Mouse (Mus musculus) hindbrain, postnatal 0 days (tissue): ENCODE data around the gene Zfp809. TPM values are rescaled to one million over a fixed set of nuclear protein-coding genes. Genes with fewer than 3 reads are reported as not detected.

Experiments
- ATAC-seq: fragments of 200-750 bp; cut with Nextera tagmentation; 2 replicates; pipeline ENCODE4 v1.8.0; 2017; ENCODE audit warnings: mild to moderate bottlenecking, moderate TSS enrichment, moderate library complexity
- DNase-seq: peaks from one replicate; pipeline ENCODE4 v3.0.0-alpha.2; 2015; ENCODE audit warnings: low spot score
- H3K27ac ChIP-seq: fragments of 300-500 bp; sonication (generic); 2 replicates; pipeline ENCODE4 v1.5.1; 2014; ENCODE audit warnings: mild to moderate bottlenecking
- H3K27me3 ChIP-seq: fragments of 300-500 bp; sonication (generic); 2 replicates; pipeline ENCODE4 v1.6.1; 2014; ENCODE audit warnings: low read length, mixed read lengths; ENCODE audit not compliant: insufficient read depth
- H3K36me3 ChIP-seq: fragments of 300-500 bp; sonication (generic); 2 replicates; pipeline ENCODE4 v1.6.1; 2014; ENCODE audit warnings: low read length, mixed read lengths; ENCODE audit not compliant: insufficient read depth
- H3K4me1 ChIP-seq: fragments of 300-500 bp; sonication (generic); 2 replicates; pipeline ENCODE4 v1.6.1; 2014; ENCODE audit warnings: antibody characterized with exemption, low read length, mixed read lengths; ENCODE audit not compliant: insufficient read depth
- H3K4me2 ChIP-seq: fragments of 300-500 bp; sonication (generic); 2 replicates; pipeline ENCODE4 v1.6.1; 2014; ENCODE audit warnings: low read depth, mild to moderate bottlenecking, low read length, moderate library complexity, mixed read lengths
- H3K4me3 ChIP-seq: fragments of 300-500 bp; sonication (generic); 2 replicates; pipeline ENCODE4 v1.5.1; 2014; ENCODE audit warnings: low read length
- H3K9ac ChIP-seq: fragments of 300-500 bp; sonication (generic); replicated peaks from 2 replicates; pipeline ENCODE4 v1.6.1; 2014; ENCODE audit warnings: mild to moderate bottlenecking, low read length, moderate library complexity, mixed read lengths
- H3K9me3 ChIP-seq: fragments of 300-500 bp; sonication (generic); 2 replicates; pipeline ENCODE4 v1.6.1; 2016; ENCODE audit warnings: low read length, mixed read lengths
- CTCF ChIP-seq: IDR thresholded peaks from 2 replicates; pipeline ENCODE4 v1.5.1; 2016; ENCODE audit warnings: antibody characterized with exemption, control low read depth, low read depth
- WGBS: fragments of 180-500 bp; shearing (Covaris S2); extraction: QIAGEN DNeasy Blood & Tissue Kit; methylation state at CpG from one replicate; pipeline ENCODE4 v1.1.7; 2014; 5-methylcytosine and 5-hydroxymethylcytosine counted together
- polyA plus RNA-seq: library from polyadenylated mRNA; unstranded; fragments of >200 nt; fragmentation: Nextera tagmentation; extraction: Ambion mirVana; gene quantifications from 2 replicates; pipeline ENCODE4 v1.2.1, GENCODE M21; 2015
- total RNA-seq: library from RNA; depleted of rRNA; stranded (reverse); fragments of >200 nt; gene quantifications from 2 replicates; pipeline ENCODE4 v1.2.3, GENCODE M21; 2014; rRNA removed

Gene Zfp809
- total RNA-seq, result 5.3 and 6.4 TPM in 2 replicates
- polyA plus RNA-seq, result 6.1 and 8.4 TPM in 2 replicates

DNA sequence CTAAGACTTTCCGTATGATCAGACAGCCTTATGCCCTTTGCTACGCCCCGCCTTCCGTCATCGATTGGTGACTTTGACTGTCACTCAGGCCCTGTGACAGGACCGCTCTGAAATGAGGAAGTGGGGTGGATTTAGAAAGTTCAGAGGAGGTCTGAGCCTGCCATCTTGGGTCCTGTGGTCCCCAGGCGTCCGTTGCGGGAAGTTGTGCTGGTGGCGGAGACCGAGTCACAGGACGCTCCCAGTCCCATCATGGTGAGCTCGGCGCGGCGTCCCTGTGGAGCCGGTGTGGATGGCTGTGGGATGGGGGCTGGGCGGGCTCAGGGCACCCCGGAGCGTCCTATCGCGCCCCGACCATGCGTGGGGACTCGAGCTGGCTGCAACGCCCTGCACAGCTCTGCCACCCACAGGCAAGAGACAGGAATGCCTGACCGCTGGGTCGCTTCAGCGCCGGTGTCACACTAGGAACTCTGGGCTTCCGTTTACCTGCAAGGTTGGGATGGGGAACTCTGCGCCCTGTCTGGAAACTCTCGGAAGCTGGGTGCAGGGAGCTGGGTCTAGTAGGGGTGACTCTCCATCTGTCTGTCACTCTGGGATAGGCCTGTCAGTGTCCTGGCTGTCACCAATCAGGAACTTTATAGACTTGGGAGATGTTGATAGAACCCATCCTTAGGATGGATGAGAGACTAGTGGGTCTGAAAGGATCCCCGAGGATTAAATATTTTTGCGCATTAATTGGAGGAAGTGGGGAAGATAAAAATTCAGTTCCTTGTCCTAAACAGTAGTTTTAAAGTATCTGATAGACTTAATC, at the start of gene Zfp809:
TSS of gene Zfp809 (plus strand) at position 134 of the 808 bp plus-strand sequence.
- DNase-seq, result peak; percentile 97
- Histone ChIP-seq H3K9ac (peak within 1 kb of the TSS; percentile 62), H3K9me3 (no peaks in the 10 kb centered on the region), H3K4me1 (no peaks in the 10 kb centered on the region), H3K27me3 (no peaks in the 10 kb centered on the region), H3K27ac (peak within 1 kb of the TSS; percentile 88), H3K4me3 (peak within 1 kb of the TSS; percentile 88), H3K36me3 (no peaks in the 10 kb centered on the region), H3K4me2 (peak within 1 kb of the TSS; percentile 72)
- peak; percentile 99 for ATAC-seq
- WGBS, result 1% methylated on average over 35 of the region's 35 CpGs
- TF ChIP-seq CTCF, result peak; percentile 81

- Histone ChIP-seq H3K36me3 (no peaks in the 10 kb centered on the region), H3K4me2 (peak within 1 kb of the TSS; percentile 65), H3K9me3 (no peaks in the 10 kb centered on the region), H3K27ac (peak within 1 kb of the TSS; percentile 20; the same call in 1 of the 2 replicates), H3K4me3 (peak within 1 kb of the TSS; percentile 40), H3K27me3 (no peaks in the 10 kb centered on the region), H3K4me1 (no peaks in the 10 kb centered on the region), H3K9ac (peak within 1 kb of the TSS; percentile 43)
- DNase-seq (peak; percentile 77), ATAC-seq (peak; percentile 96)
- 12% methylated on average over 43 of the region's 43 CpGs for WGBS
- TF ChIP-seq CTCF, result no peak
Observed at GRCm38 (mm10) chr9:22188025-22188611, 37.4 kb upstream of the Zfp809 start, which contains the start of gene Zfp872. TSS of gene Zfp872 (plus strand) at chr9:22188090.

GRCm38 (mm10) chr9:22196412-22196811, 29.1 kb upstream of the Zfp809 start:
- ATAC-seq (no peak), DNase-seq (no peak)
- peaks cover 20% of the 10 kb centered on the region for H3K9me3 ChIP-seq
- no peaks in the 10 kb centered on the region for H3K4me1 ChIP-seq
- 40% methylated on average over 5 of the region's 5 CpGs for WGBS
- H3K4me2 ChIP-seq, result no peak overlapping the region
- no peak overlapping the region for H3K4me3 ChIP-seq
- no peaks in the 10 kb centered on the region for H3K36me3 ChIP-seq
- H3K9ac ChIP-seq, result no peak overlapping the region
- no peak overlapping the region for H3K27ac ChIP-seq
- no peaks in the 10 kb centered on the region for H3K27me3 ChIP-seq
- TF ChIP-seq CTCF, result no peak

- WGBS, result 73% methylated on average over 2 of the region's 2 CpGs
- ATAC-seq (no peak), DNase-seq (no peak)
- no peak overlapping the region for H3K4me3 ChIP-seq
- H3K4me2 ChIP-seq, result no peak overlapping the region
- no peaks in the 10 kb centered on the region for H3K36me3 ChIP-seq
- no peak overlapping the region for H3K27ac ChIP-seq
- no peak overlapping the region for H3K9ac ChIP-seq
- no peaks in the 10 kb centered on the region for H3K4me1 ChIP-seq
- TF ChIP-seq CTCF, result no peak
- H3K9me3 ChIP-seq, result no peaks in the 10 kb centered on the region
- H3K27me3 ChIP-seq, result no peaks in the 10 kb centered on the region
Observed at GRCm38 (mm10) chr9:22213785-22214194, 11.7 kb upstream of the Zfp809 start.

GRCm38 (mm10) chr9:22214549-22214948, 11.0 kb upstream of the Zfp809 start:
- DNase-seq (no peak), ATAC-seq (no peak)
- TF ChIP-seq CTCF, result no peak
- WGBS, result 86% methylated on average over 2 of the region's 2 CpGs
- Histone ChIP-seq H3K4me1 (no peaks in the 10 kb centered on the region), H3K9ac (no peak overlapping the region), H3K9me3 (no peaks in the 10 kb centered on the region), H3K4me3 (no peak overlapping the region), H3K27ac (no peak overlapping the region), H3K4me2 (no peak overlapping the region), H3K36me3 (no peaks in the 10 kb centered on the region), H3K27me3 (no peaks in the 10 kb centered on the region)

GRCm38 (mm10) chr9:22216705-22217104, 8.8 kb upstream of the Zfp809 start:
- no peak for TF ChIP-seq CTCF
- no peak overlapping the region for H3K9ac ChIP-seq
- H3K4me1 ChIP-seq, result no peaks in the 10 kb centered on the region
- no peaks in the 10 kb centered on the region for H3K9me3 ChIP-seq
- DNase-seq (no peak), ATAC-seq (no peak)
- WGBS, result 59% methylated on average over 3 of the region's 3 CpGs
- H3K4me3 ChIP-seq, result no peak overlapping the region
- no peaks in the 10 kb centered on the region for H3K27me3 ChIP-seq
- no peak overlapping the region for H3K27ac ChIP-seq
- H3K4me2 ChIP-seq, result no peak overlapping the region
- H3K36me3 ChIP-seq, result no peaks in the 10 kb centered on the region
